Mouse (Mus musculus) embryonic facial prominence, embryonic 15.5 days (tissue): ENCODE data around the gene Mobp. TPM values are rescaled to one million over a fixed set of nuclear protein-coding genes. Genes with fewer than 3 reads are reported as not detected.

Experiments used
- ATAC-seq: fragments of 200-750 bp; cut with Nextera tagmentation; 2 replicates; pipeline ENCODE4 v1.8.0; 2017; ENCODE audit warnings: low read depth, moderate TSS enrichment; ENCODE audit not compliant: insufficient number of reproducible peaks, low FRiP score, low TSS enrichment
- H3K27ac ChIP-seq: fragments of 300-500 bp; sonication (generic); replicated peaks from 2 replicates; pipeline ENCODE4 v1.5.1; 2015; ENCODE audit warnings: mild to moderate bottlenecking, inconsistent platforms
- H3K27me3 ChIP-seq: fragments of 300-500 bp; sonication (generic); 2 replicates; pipeline ENCODE4 v1.6.1; 2015; ENCODE audit warnings: inconsistent platforms
- H3K36me3 ChIP-seq: fragments of 300-500 bp; sonication (generic); 2 replicates; pipeline ENCODE4 v1.6.1; 2015; ENCODE audit warnings: mild to moderate bottlenecking, inconsistent platforms
- H3K4me1 ChIP-seq: fragments of 300-500 bp; sonication (generic); 2 replicates; pipeline ENCODE4 v1.6.1; 2015; ENCODE audit warnings: inconsistent platforms
- H3K4me2 ChIP-seq: fragments of 300-500 bp; sonication (generic); replicated peaks from 2 replicates; pipeline ENCODE4 v1.6.1; 2015; ENCODE audit warnings: mild to moderate bottlenecking, inconsistent platforms
- H3K4me3 ChIP-seq: fragments of 300-500 bp; sonication (generic); replicated peaks from 2 replicates; pipeline ENCODE4 v1.5.1; 2015; ENCODE audit warnings: mild to moderate bottlenecking, inconsistent platforms
- H3K9ac ChIP-seq: fragments of 300-500 bp; sonication (generic); 2 replicates; pipeline ENCODE4 v1.6.1; 2015; ENCODE audit warnings: inconsistent platforms
- H3K9me3 ChIP-seq: fragments of 300-500 bp; sonication (generic); replicated peaks from 2 replicates; pipeline ENCODE4 v1.6.1; 2016; ENCODE audit warnings: inconsistent platforms
- WGBS: fragments of 180-500 bp; shearing (Covaris S2); methylation state at CpG from one replicate; pipeline ENCODE4 v1.1.7; 2015; 5-methylcytosine and 5-hydroxymethylcytosine counted together
- polyA plus RNA-seq: library from polyadenylated mRNA; unstranded; fragments of >200 nt; fragmentation: Nextera tagmentation; extraction: Ambion mirVana; gene quantifications from 2 replicates; pipeline ENCODE4 v1.2.1, GENCODE M21; 2015

Gene Mobp
- polyA plus RNA-seq, 1 experiment from 2014 or later = 0.40 TPM

DNA sequence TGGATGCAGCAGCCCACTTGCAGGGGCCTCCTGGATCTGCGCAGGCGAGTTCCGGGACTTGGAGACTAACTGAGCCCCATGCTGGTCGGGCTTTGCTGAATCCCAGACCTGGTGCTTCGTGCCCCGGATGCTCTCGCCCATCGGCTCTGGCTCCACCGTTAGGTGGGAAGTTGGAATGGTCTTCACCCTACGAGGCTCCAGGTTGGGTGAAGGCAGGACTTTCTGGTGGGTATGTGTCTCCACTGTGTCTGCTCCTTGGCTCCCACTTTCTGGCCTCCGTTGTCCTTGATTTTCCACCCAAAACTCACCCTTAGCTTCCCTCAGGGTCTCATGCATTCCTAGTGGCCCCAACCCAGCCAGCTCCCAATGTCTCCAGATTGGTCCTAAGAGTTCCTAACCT is 14.1 kb upstream of the Mobp start:
- Histone ChIP-seq H3K27ac (no peak overlapping the region), H3K4me3 (no peak overlapping the region), H3K9me3 (no peaks in the 10 kb centered on the region), H3K9ac (no peak overlapping the region), H3K36me3 (peaks cover 20% of the 10 kb centered on the region), H3K4me1 (0 out of 2 replicates have a peak, but pooled peaks cover 3% of the 10 kb centered on the region), H3K27me3 (no peaks in the 10 kb centered on the region), H3K4me2 (no peak overlapping the region)
- WGBS = 89% methylated on average over 11 of the region's 11 CpGs
- ATAC-seq = no peak

DNA sequence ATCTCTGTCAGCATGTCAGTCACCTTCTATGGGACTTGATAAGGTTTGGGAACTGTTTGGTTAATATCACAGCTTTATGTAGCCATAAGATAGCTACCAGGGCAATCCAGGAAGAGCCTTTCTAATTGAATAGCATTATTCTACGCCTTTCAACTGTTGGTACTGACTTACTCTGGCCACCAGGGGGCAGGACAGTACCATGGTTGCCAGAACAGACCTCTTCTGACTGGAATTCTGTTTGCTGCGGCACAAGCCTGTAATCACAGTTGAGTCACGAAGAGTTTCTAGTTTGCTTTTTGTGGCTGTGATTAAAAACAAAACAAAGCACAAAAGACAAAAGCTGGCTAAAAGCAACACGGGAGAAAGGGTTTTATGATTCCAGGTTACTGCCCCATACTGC is 8.9 kb upstream of the Mobp start:
- ATAC-seq = no peak
- Histone ChIP-seq H3K9ac (no peak overlapping the region), H3K4me1 (0 out of 2 replicates have a peak, but pooled peaks cover 7% of the 10 kb centered on the region), H3K36me3 (no peaks in the 10 kb centered on the region), H3K9me3 (no peaks in the 10 kb centered on the region), H3K4me3 (no peak overlapping the region), H3K27ac (no peak overlapping the region), H3K4me2 (no peak overlapping the region), H3K27me3 (no peaks in the 10 kb centered on the region)
- 6% methylated on average over 4 of the region's 4 CpGs for WGBS

DNA sequence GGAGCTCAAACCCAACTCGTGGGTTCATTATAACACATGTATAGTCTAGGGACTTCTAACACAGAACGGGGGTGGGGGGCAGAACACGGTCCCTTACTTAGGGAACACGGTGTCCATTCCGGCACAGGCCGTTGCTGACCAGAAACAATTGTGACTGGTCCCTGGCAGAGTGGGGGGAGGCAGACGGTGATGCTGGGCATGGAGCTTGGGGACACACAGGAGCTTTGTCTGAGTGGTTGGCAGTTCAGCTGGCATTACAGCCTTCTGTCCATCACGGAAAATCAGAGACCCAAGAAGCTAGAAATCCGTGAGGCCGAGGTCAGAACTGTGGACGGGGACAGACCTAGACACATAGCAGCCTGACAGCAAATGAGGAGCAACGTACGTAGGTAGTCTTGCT is 5.0 kb upstream of the Mobp start:
- WGBS = 82% methylated on average over 13 of the region's 13 CpGs
- H3K27me3 ChIP-seq = no peaks in the 10 kb centered on the region
- no peak overlapping the region for H3K27ac ChIP-seq
- H3K9ac ChIP-seq = no peak overlapping the region
- H3K4me2 ChIP-seq = no peak overlapping the region
- H3K36me3 ChIP-seq = no peaks in the 10 kb centered on the region
- H3K9me3 ChIP-seq = no peaks in the 10 kb centered on the region
- no peak overlapping the region for H3K4me3 ChIP-seq
- ATAC-seq = no peak
- H3K4me1 ChIP-seq = 0 out of 2 replicates have a peak, but pooled peaks cover 4% of the 10 kb centered on the region

GRCm38 (mm10) chr9:120151152-120151551 is 1.6 kb downstream of the Mobp start:
- Histone ChIP-seq H3K4me2 (no peak overlapping the region), H3K9me3 (no peaks in the 10 kb centered on the region), H3K4me3 (no peak overlapping the region), H3K36me3 (no peaks in the 10 kb centered on the region), H3K27ac (no peak overlapping the region), H3K9ac (no peak overlapping the region), H3K4me1 (no peaks in the 10 kb centered on the region), H3K27me3 (no peaks in the 10 kb centered on the region)
- WGBS = 72% methylated on average over 5 of the region's 5 CpGs
- ATAC-seq = no peak

DNA sequence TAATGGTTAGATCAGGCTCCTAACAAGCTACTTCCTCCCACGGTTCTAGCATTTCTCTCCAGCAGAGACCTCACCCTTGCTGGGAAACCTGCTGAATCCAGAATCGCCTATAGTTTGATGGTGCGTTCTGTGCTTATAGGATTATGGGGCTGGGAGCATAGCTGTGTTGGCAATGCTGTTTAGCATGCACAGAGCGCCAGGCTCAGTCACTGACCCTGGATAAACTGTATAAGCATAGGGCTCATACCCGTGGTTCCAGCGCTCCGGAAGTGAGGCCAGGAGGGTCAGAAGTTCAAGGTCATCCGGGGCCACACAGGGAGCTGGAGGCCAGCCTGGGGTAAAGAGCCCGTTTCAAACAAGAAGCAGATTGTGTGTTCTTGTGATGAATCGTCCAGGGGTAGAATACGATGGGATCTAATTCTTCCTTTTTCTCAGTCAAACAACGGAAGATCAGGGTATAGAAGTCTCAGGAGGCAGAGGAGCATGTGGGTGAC is 2.4 kb downstream of the Mobp start:
- Histone ChIP-seq H3K9ac (no peak overlapping the region), H3K27me3 (no peaks in the 10 kb centered on the region), H3K4me3 (no peak overlapping the region), H3K9me3 (no peaks in the 10 kb centered on the region), H3K4me2 (no peak overlapping the region), H3K36me3 (no peaks in the 10 kb centered on the region), H3K27ac (no peak overlapping the region), H3K4me1 (no peaks in the 10 kb centered on the region)
- ATAC-seq = no peak
- WGBS = 66% methylated on average over 12 of the region's 12 CpGs

- Histone ChIP-seq H3K4me2 (no peak overlapping the region), H3K9ac (no peak overlapping the region), H3K9me3 (no peaks in the 10 kb centered on the region), H3K36me3 (no peaks in the 10 kb centered on the region), H3K27me3 (no peaks in the 10 kb centered on the region), H3K27ac (no peak overlapping the region), H3K4me3 (no peak overlapping the region), H3K4me1 (no peaks in the 10 kb centered on the region)
- 31% methylated on average over 4 of the region's 4 CpGs for WGBS
- ATAC-seq = no peak
These were observed 8.5 kb downstream of the Mobp start for GRCm38 (mm10) chr9:120158047-120158446.

- Histone ChIP-seq H3K4me1 (no peaks in the 10 kb centered on the region), H3K4me3 (no peak overlapping the region), H3K36me3 (no peaks in the 10 kb centered on the region), H3K4me2 (no peak overlapping the region), H3K9ac (no peak overlapping the region), H3K9me3 (no peaks in the 10 kb centered on the region), H3K27me3 (peaks cover 8% of the 10 kb centered on the region; the same call in 1 of the 2 replicates), H3K27ac (no peak overlapping the region)
- no peak for ATAC-seq
- WGBS = 89% methylated on average over 16 of the region's 16 CpGs
These were observed 14.4 kb downstream of the Mobp start for GRCm38 (mm10) chr9:120163862-120164261.

- Histone ChIP-seq H3K4me3 (no peak overlapping the region), H3K36me3 (no peaks in the 10 kb centered on the region), H3K27ac (no peak overlapping the region), H3K4me2 (no peak overlapping the region), H3K9me3 (no peaks in the 10 kb centered on the region), H3K9ac (no peak overlapping the region), H3K27me3 (peaks cover 8% of the 10 kb centered on the region; the same call in 1 of the 2 replicates), H3K4me1 (no peaks in the 10 kb centered on the region)
- 66% methylated on average over 11 of the region's 11 CpGs for WGBS
- no peak for ATAC-seq
These were observed 18.3 kb downstream of the Mobp start for GRCm38 (mm10) chr9:120167826-120168225.

- H3K4me3 ChIP-seq = no peak overlapping the region
- H3K9me3 ChIP-seq = no peaks in the 10 kb centered on the region
- no peaks in the 10 kb centered on the region for H3K4me1 ChIP-seq
- 43% methylated on average over 5 of the region's 5 CpGs for WGBS
- H3K4me2 ChIP-seq = no peak overlapping the region
- no peak overlapping the region for H3K9ac ChIP-seq
- no peaks in the 10 kb centered on the region for H3K36me3 ChIP-seq
- H3K27me3 ChIP-seq = peaks cover 8% of the 10 kb centered on the region; the same call in 1 of the 2 replicates
- no peak for ATAC-seq
- H3K27ac ChIP-seq = no peak overlapping the region
These were observed 21.8 kb downstream of the Mobp start for GRCm38 (mm10) chr9:120171295-120171694.

- Histone ChIP-seq H3K27ac (no peak overlapping the region), H3K27me3 (no peaks in the 10 kb centered on the region; the same call in 1 of the 2 replicates), H3K4me1 (no peaks in the 10 kb centered on the region), H3K4me2 (no peak overlapping the region), H3K9ac (no peak overlapping the region), H3K4me3 (no peak overlapping the region), H3K9me3 (no peaks in the 10 kb centered on the region), H3K36me3 (no peaks in the 10 kb centered on the region)
- 81% methylated on average over 18 of the region's 18 CpGs for whole genome bisulfite sequencing
- ATAC-seq = no peak
These were observed 25.1 kb downstream of the Mobp start for GRCm38 (mm10) chr9:120174436-120175137.

- Histone ChIP-seq H3K27me3 (no peaks in the 10 kb centered on the region), H3K4me1 (no peaks in the 10 kb centered on the region), H3K36me3 (no peaks in the 10 kb centered on the region), H3K9ac (no peak overlapping the region), H3K4me3 (no peak overlapping the region), H3K27ac (no peak overlapping the region), H3K4me2 (no peak overlapping the region), H3K9me3 (no peaks in the 10 kb centered on the region)
- 79% methylated on average over 10 of the region's 10 CpGs for WGBS
- no peak for ATAC-seq
These were observed 29.3 kb downstream of the Mobp start for GRCm38 (mm10) chr9:120178813-120179212.

GRCm38 (mm10) chr9:120184499-120184898 is 35.0 kb downstream of the Mobp start:
- no peaks in the 10 kb centered on the region for H3K4me1 ChIP-seq
- no peaks in the 10 kb centered on the region for H3K36me3 ChIP-seq
- WGBS = 31% methylated on average over 13 of the region's 13 CpGs
- no peaks in the 10 kb centered on the region for H3K9me3 ChIP-seq
- H3K27ac ChIP-seq = no peak overlapping the region
- H3K9ac ChIP-seq = no peak overlapping the region
- H3K4me2 ChIP-seq = no peak overlapping the region
- no peak for ATAC-seq
- no peak overlapping the region for H3K4me3 ChIP-seq
- H3K27me3 ChIP-seq = no peaks in the 10 kb centered on the region
